Mouse (Mus musculus) intestine, embryonic 15.5 days (tissue): ENCODE measurements at regions not wholly inside any gene's neighbourhood (a gene's known extent, or its start where the extent isn't known, plus 50 kb on each side); places are given as distances from the start of the nearest gene placed in this dataset.

ENCODE experiments used
- ATAC-seq: fragments of 200-750 bp; cut with Nextera tagmentation; 2 replicates; pipeline ENCODE4 v1.8.0; 2017; ENCODE audit warnings: moderate TSS enrichment, moderate library complexity
- H3K27ac ChIP-seq: fragments of 300-500 bp; sonication (generic); 2 replicates; pipeline ENCODE4 v1.5.1; 2015; ENCODE audit warnings: mild to moderate bottlenecking, inconsistent platforms
- H3K27me3 ChIP-seq: fragments of 300-500 bp; sonication (generic); replicated peaks from 2 replicates; pipeline ENCODE4 v1.6.1; 2015; ENCODE audit warnings: inconsistent platforms
- H3K36me3 ChIP-seq: fragments of 300-500 bp; sonication (generic); 2 replicates; pipeline ENCODE4 v1.6.1; 2015; ENCODE audit warnings: inconsistent platforms
- H3K4me1 ChIP-seq: fragments of 300-500 bp; sonication (generic); replicated peaks from 2 replicates; pipeline ENCODE4 v1.6.1; 2015; ENCODE audit warnings: inconsistent platforms
- H3K4me2 ChIP-seq: fragments of 300-500 bp; sonication (generic); replicated peaks from 2 replicates; pipeline ENCODE4 v1.6.1; 2015; ENCODE audit warnings: mild to moderate bottlenecking, inconsistent platforms
- H3K4me3 ChIP-seq: fragments of 300-500 bp; sonication (generic); replicated peaks from 2 replicates; pipeline ENCODE4 v1.5.1; 2015; ENCODE audit warnings: inconsistent platforms
- H3K9ac ChIP-seq: fragments of 300-500 bp; sonication (generic); 2 replicates; pipeline ENCODE4 v1.6.1; 2015; ENCODE audit warnings: inconsistent platforms
- H3K9me3 ChIP-seq: fragments of 300-500 bp; sonication (generic); 2 replicates; pipeline ENCODE4 v1.6.1; 2016; ENCODE audit warnings: inconsistent platforms
- WGBS: fragments of 180-500 bp; shearing (Covaris S2); methylation state at CpG from one replicate; pipeline ENCODE4 v1.1.7; 2015; 5-methylcytosine and 5-hydroxymethylcytosine counted together

DNA sequence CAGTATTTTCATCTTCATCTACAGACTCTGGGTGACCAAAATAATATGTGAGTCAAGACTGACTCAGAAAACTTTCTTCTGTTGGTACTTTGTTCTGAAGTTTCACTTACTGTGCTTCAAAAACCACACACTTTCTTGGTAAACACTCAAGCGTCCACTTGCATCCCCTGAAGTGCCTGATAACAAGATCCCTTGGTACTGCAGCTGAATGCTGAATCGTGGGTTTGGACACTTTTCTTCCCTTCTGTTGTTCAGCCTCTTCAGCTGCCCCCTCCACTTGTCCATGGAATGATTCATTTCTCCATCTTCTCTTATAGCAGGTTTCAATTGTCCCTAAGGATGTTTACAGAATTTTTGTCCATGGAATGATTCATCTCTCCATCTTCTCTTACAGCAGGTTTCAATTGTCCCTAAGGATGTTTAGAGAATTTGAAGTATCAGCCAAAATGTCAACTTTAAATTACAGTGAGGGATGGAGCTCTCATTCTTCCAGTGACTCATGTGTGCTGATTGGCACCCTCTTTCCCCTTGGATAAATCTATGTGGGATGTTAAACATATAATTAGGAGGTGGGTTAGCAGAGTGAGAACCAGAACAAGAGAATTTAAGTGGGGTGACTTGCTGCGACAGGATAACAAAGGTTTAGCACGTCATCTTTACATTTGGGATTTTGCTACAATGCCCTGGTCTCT, 57.7 kb upstream of the Pdk4 start:
- H3K27ac ChIP-seq, result no peak overlapping the region
- ATAC-seq, result no peak
- no peaks in the 10 kb centered on the region for H3K9me3 ChIP-seq
- H3K36me3 ChIP-seq, result no peaks in the 10 kb centered on the region
- H3K4me1 ChIP-seq, result no peaks in the 10 kb centered on the region
- H3K4me3 ChIP-seq, result no peak overlapping the region
- WGBS, result 72% methylated on average over 4 of the region's 4 CpGs
- no peak overlapping the region for H3K9ac ChIP-seq
- no peak overlapping the region for H3K4me2 ChIP-seq
- H3K27me3 ChIP-seq, result no peaks in the 10 kb centered on the region

DNA sequence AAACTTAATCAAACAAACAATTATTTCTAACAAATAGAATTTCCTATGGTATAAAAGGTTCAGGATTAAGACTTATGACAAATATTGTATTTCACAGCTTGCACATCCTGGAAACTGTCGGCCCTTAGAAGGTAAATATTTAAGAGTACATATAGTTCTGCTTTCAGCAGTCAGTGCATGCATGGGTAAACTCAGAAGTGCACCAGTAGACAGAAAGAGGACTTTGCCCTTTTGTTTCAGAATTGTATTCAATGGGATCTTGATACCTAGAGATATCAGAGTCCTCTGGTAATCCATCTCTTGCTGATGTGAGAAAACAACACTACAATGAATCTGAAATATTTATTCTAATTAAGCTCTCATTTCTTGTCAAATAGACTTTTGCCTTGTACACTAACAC, 54.0 kb upstream of the Pdk4 start:
- ATAC-seq, result no peak
- 44% methylated on average over 1 of the region's 1 CpGs for WGBS
- H3K4me3 ChIP-seq, result no peak overlapping the region

More for the DNA sequence above, 54.0 kb upstream of the Pdk4 start:
- Histone ChIP-seq H3K4me1 (no peaks in the 10 kb centered on the region), H3K4me2 (no peak overlapping the region), H3K9ac (no peak overlapping the region), H3K36me3 (no peaks in the 10 kb centered on the region), H3K27me3 (no peaks in the 10 kb centered on the region), H3K27ac (no peak overlapping the region), H3K9me3 (no peaks in the 10 kb centered on the region)
